Mouse (Mus musculus): ENCODE results near the gene Zfp277.

- TF ChIP-seq CTCF (IDR thresholded peaks at IDR 0.05; ENCODE audit: insufficient read depth, low read length) (no peak), POLR2A (IDR thresholded peaks at IDR 0.05; ENCODE audit: borderline replicate concordance, extremely low read depth, low read depth, low read length) (peak; percentile 41; the same call in 1 of the 2 replicates)
These were observed at the start of gene Zfp277, which contains the start of gene Dock4 for GRCm38 (mm10) chr12:40445648-40446449.

Measured in lung, adult 2 months (tissue).